Mouse (Mus musculus) forebrain, embryonic 11.5 days (tissue): Measurements from ENCODE around the gene Wfdc2. TPM values are rescaled to one million over a fixed set of nuclear protein-coding genes. Genes with fewer than 3 reads are reported as not detected.
"Not testable (repeated sequence)": the region's sequence is repeated elsewhere in the genome, so short reads cannot be mapped to it uniquely, and the experiment has no call there.

ENCODE experiments used
- ATAC-seq: fragments of 200-750 bp; cut with Nextera tagmentation; replicated peaks from 2 replicates; pipeline ENCODE4 v1.8.0; 2017; ENCODE audit warnings: moderate TSS enrichment; ENCODE audit not compliant: low FRiP score
- DNase-seq: peaks from one replicate; pipeline ENCODE4 v3.0.0-alpha.2; 2017; ENCODE audit warnings: low spot score
- H3K27ac ChIP-seq: fragments of 300-500 bp; sonication (generic); 2 replicates; pipeline ENCODE4 v1.5.1; 2014; ENCODE audit warnings: low read depth, low read length
- H3K27me3 ChIP-seq: fragments of 300-500 bp; sonication (generic); 2 replicates; pipeline ENCODE4 v1.6.1; 2014; ENCODE audit warnings: mild to moderate bottlenecking, low read length, mixed read lengths; ENCODE audit not compliant: control insufficient read depth, insufficient read depth
- H3K36me3 ChIP-seq: fragments of 300-500 bp; sonication (generic); 2 replicates; pipeline ENCODE4 v1.6.1; 2014; ENCODE audit warnings: mild to moderate bottlenecking, low read length, moderate library complexity, mixed read lengths; ENCODE audit not compliant: control insufficient read depth, insufficient read depth
- H3K4me1 ChIP-seq: fragments of 300-500 bp; sonication (generic); replicated peaks from 2 replicates; pipeline ENCODE4 v1.6.1; 2014; ENCODE audit warnings: low read length, mixed read lengths; ENCODE audit not compliant: control insufficient read depth, insufficient read depth
- H3K4me2 ChIP-seq: fragments of 300-500 bp; sonication (generic); 2 replicates; pipeline ENCODE4 v1.6.1; 2014; ENCODE audit warnings: low read depth, mild to moderate bottlenecking, low read length, moderate library complexity, mixed read lengths; ENCODE audit not compliant: severe bottlenecking
- H3K4me3 ChIP-seq: fragments of 300-500 bp; sonication (generic); 2 replicates; pipeline ENCODE4 v1.5.1; 2014; ENCODE audit warnings: low read depth, low read length
- H3K9ac ChIP-seq: fragments of 300-500 bp; sonication (generic); 2 replicates; pipeline ENCODE4 v1.6.1; 2014; ENCODE audit warnings: low read length
- H3K9me3 ChIP-seq: fragments of 300-500 bp; sonication (generic); 2 replicates; pipeline ENCODE4 v1.6.1; 2016; ENCODE audit warnings: low read length, mixed read lengths; ENCODE audit not compliant: control insufficient read depth
- WGBS: fragments of 180-500 bp; shearing (Covaris S2); extraction: QIAGEN DNeasy Blood & Tissue Kit; methylation state at CpG from one replicate; pipeline ENCODE4 v1.1.7; 2014; 5-methylcytosine and 5-hydroxymethylcytosine counted together
- polyA plus RNA-seq: library from polyadenylated mRNA; unstranded; fragments of >200 nt; fragmentation: Nextera tagmentation; extraction: Ambion mirVana; gene quantifications from 2 replicates; pipeline ENCODE4 v1.2.1, GENCODE M21; 2014

The Wfdc2 gene
- polyA plus RNA-seq, 1 experiment from 2014 or later, result 35.1 TPM

GRCm38 (mm10) chr2:164585025-164585725, 23.0 kb downstream of the Wfdc2 start, which contains the start of gene Wfdc6a:
Wfdc6a (minus strand) TSS chr2:164585447.
- H3K36me3 ChIP-seq, H3K27ac ChIP-seq, DNase-seq, H3K27me3 ChIP-seq, H3K9me3 ChIP-seq, H3K4me3 ChIP-seq, ATAC-seq, H3K4me1 ChIP-seq, H3K4me2 ChIP-seq, H3K9ac ChIP-seq: not testable (repeated sequence)
- WGBS, result 65% methylated on average over 13 of the region's 13 CpGs

DNA sequence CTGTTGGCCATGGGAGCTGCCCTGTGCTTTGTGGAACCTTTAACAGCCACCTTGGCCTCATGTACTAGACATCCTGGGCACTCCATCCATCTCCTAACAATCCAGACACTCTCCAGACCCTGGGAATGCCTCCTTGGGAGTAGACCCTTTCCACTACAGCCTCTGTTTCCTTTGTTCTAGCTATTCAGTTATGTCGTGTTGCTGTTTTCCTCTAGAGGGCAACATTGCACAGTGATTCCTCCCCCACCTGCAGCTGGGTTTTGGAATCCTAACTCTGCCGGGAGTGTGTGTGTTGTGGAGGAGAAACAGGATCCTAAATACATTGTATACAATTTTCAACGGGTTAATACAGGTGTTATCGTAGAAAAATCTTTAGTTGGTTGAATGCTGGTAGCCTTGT, 29.8 kb downstream of the Wfdc2 start:
- WGBS, result 12% methylated on average over 4 of the region's 4 CpGs
- no peaks in the 10 kb centered on the region for H3K4me1 ChIP-seq
- H3K9ac ChIP-seq, result peak overlapping the region; percentile 12; the same call in 1 of the 2 replicates
- no peak overlapping the region for H3K27ac ChIP-seq
- DNase-seq (peak; percentile 58), ATAC-seq (0 out of 2 replicates have a peak, but pooled peaks have one; percentile 44)
- H3K27me3 ChIP-seq, result no peaks in the 10 kb centered on the region
- no peaks in the 10 kb centered on the region for H3K36me3 ChIP-seq
- H3K4me3 ChIP-seq, result no peak overlapping the region
- H3K9me3 ChIP-seq, result no peaks in the 10 kb centered on the region
- H3K4me2 ChIP-seq, result no peak overlapping the region

DNA sequence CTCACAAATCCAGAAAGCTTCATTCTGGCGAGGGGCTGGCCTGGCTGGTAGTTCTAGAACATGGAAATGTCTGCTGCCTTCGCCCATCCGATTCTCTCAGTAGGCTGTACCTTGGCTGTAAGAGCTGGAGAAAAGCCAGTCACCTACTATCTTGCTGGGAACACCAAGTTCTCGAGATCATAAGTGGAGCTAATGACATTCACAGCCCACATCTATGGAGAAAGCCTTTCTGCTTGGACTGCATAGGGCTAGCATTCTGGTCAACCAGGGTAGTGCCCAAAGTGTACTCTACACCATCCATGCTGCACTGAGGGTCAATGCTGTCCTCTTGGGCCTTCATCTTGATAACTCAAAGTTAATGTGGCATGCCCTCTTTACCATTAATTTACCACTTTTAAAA, 31.3 kb downstream of the Wfdc2 start, which contains the start of gene Eppin:
Gene Eppin (minus strand): TSS at position 101 of the 400 bp plus-strand sequence.
- ATAC-seq, result no peak

GRCm38 (mm10) chr2:164600179-164600578, 38.0 kb downstream of the Wfdc2 start:
- 71% methylated on average over 3 of the region's 3 CpGs for whole genome bisulfite sequencing
- no peak for DNase-seq
- Histone ChIP-seq H3K4me1 (no peaks in the 10 kb centered on the region), H3K9me3 (peaks cover 4% of the 10 kb centered on the region; the same call in 1 of the 2 replicates), H3K4me2 (no peak overlapping the region), H3K36me3 (no peaks in the 10 kb centered on the region), H3K27ac (no peak overlapping the region), H3K27me3 (no peaks in the 10 kb centered on the region), H3K4me3 (no peak overlapping the region), H3K9ac (no peak overlapping the region)
- ATAC-seq, result no peak

More for the DNA sequence above, 31.3 kb downstream of the Wfdc2 start, which contains the start of gene Eppin:
- Histone ChIP-seq H3K4me1 (no peaks in the 10 kb centered on the region), H3K4me3 (no peak within 1 kb of the TSS), H3K27me3 (no peaks in the 10 kb centered on the region), H3K9me3 (no peaks in the 10 kb centered on the region), H3K9ac (no peak within 1 kb of the TSS), H3K27ac (no peak within 1 kb of the TSS), H3K36me3 (no peaks in the 10 kb centered on the region), H3K4me2 (no peak within 1 kb of the TSS)
- DNase-seq, result no peak
- WGBS, result 85% methylated on average over 4 of the region's 4 CpGs

- no peak for ATAC-seq
- Histone ChIP-seq H3K9ac (no peak overlapping the region), H3K27me3 (no peaks in the 10 kb centered on the region), H3K4me3 (no peak overlapping the region), H3K4me1 (no peaks in the 10 kb centered on the region), H3K36me3 (no peaks in the 10 kb centered on the region), H3K4me2 (no peak overlapping the region), H3K27ac (no peak overlapping the region), H3K9me3 (peaks cover 4% of the 10 kb centered on the region; the same call in 1 of the 2 replicates)
- WGBS, result 94% methylated on average over 3 of the region's 3 CpGs
- DNase-seq, result no peak
These were observed 41.3 kb downstream of the Wfdc2 start for GRCm38 (mm10) chr2:164603482-164603881.

DNA sequence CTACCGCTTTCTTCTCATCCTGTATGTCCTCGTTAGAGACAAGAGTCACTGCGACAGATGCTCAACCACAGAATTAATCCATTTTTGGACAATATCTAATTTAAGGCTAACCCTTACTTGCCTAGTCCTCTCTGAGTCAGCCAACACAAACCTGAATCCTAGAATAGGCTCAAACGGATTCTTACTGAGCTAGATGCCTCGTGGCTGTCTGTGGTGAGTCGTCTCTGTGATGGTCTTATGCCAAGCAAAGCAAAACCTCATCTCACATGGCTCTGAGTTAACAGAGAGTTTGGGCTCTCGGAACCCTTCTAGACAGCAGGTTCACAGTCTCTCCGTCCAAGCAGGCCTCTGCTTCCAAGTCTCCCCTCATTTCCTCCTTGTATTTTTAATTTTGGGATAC, 42.2 kb downstream of the Wfdc2 start:
- H3K27ac ChIP-seq, result no peak overlapping the region
- no peak for ATAC-seq
- no peaks in the 10 kb centered on the region for H3K4me1 ChIP-seq
- DNase-seq, result no peak
- H3K4me2 ChIP-seq, result no peak overlapping the region
- H3K9ac ChIP-seq, result no peak overlapping the region
- 91% methylated on average over 8 of the region's 8 CpGs for WGBS
- H3K36me3 ChIP-seq, result no peaks in the 10 kb centered on the region
- H3K27me3 ChIP-seq, result no peaks in the 10 kb centered on the region
- H3K4me3 ChIP-seq, result no peak overlapping the region
- H3K9me3 ChIP-seq, result peaks cover 4% of the 10 kb centered on the region; the same call in 1 of the 2 replicates

GRCm38 (mm10) chr2:164608781-164609180, 46.6 kb downstream of the Wfdc2 start:
- 78% methylated on average over 6 of the region's 6 CpGs for WGBS
- Histone ChIP-seq H3K27ac (no peak overlapping the region), H3K4me2 (no peak overlapping the region), H3K27me3 (no peaks in the 10 kb centered on the region), H3K4me1 (no peaks in the 10 kb centered on the region), H3K9me3 (no peaks in the 10 kb centered on the region), H3K9ac (no peak overlapping the region), H3K36me3 (no peaks in the 10 kb centered on the region), H3K4me3 (no peak overlapping the region)
- DNase-seq (no peak), ATAC-seq (no peak)

DNA sequence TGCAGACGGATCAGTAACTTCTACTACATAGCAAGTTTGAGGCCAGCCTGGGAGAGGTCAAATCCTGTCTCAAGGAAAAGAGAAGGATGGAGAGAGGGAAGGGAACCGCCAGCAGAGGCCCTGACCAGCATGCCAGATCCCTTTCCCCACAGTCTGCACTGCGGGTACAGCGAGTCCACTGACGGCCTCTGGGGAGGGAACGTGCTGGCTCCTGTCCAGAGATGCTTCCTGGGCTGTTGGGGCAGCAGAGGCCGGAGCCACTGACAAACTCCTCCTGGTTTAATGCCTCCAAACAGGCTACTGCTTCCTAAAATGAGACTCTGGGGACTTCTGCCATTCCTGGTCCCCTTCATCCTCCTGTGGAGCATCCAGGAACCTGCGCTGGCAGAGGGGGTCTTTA, 51.3 kb downstream of the Wfdc2 start, which contains the start of the genes Wfdc6b and Wfdc8:
Gene Wfdc6b (plus strand): TSS at position 52 of the 400 bp plus-strand sequence.
Gene Wfdc8 (minus strand): TSS at position 156 of the 400 bp plus-strand sequence.
- H3K4me1 ChIP-seq, H3K36me3 ChIP-seq, H3K4me2 ChIP-seq, DNase-seq, H3K27me3 ChIP-seq, H3K4me3 ChIP-seq, H3K9ac ChIP-seq, ATAC-seq, H3K27ac ChIP-seq, H3K9me3 ChIP-seq: not testable (repeated sequence)
- WGBS, result 69% methylated on average over 8 of the region's 8 CpGs

DNA sequence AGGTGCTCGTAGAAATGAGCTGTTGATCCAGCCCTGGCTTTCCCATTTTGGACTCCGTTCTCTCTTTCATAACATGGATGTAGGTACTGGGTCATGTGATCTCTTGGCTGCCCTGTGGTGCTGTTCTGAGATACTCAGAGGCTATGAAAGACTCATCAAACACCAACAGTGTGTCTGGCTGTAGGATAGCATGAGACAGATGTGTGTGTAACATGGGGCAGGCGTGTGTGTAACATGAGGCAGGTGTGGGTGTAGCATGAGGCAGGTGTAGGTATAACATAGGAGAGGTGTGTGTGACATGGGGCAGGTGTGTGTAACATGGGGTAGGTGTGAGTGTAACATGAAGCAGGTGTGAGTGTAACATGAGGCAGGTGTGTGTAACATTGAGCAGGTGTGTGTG, 53.2 kb downstream of the Wfdc2 start:
- no peaks in the 10 kb centered on the region for H3K4me1 ChIP-seq
- H3K27me3 ChIP-seq, result no peaks in the 10 kb centered on the region
- no peak overlapping the region for H3K4me2 ChIP-seq
- no peak for ATAC-seq
- no peak overlapping the region for H3K4me3 ChIP-seq
- no peak overlapping the region for H3K9ac ChIP-seq
- H3K36me3 ChIP-seq, result no peaks in the 10 kb centered on the region
- H3K27ac ChIP-seq, result no peak overlapping the region
- 93% methylated on average over 3 of the region's 3 CpGs for WGBS
- DNase-seq, result no peak
- H3K9me3 ChIP-seq, result no peaks in the 10 kb centered on the region
